Mouse (Mus musculus) E14TG2a.4 (cell line): ENCODE measurements at regions not wholly inside any gene's neighbourhood (a gene's known extent, or its start where the extent isn't known, plus 50 kb on each side); places are given as distances from the start of the nearest gene placed in this dataset.
"Not testable (repeated sequence)": the region's sequence is repeated elsewhere in the genome, so short reads cannot be mapped to it uniquely, and the experiment has no call there.

Experiments
- H3K27me3 ChIP-seq: 2 replicates; pipeline ENCODE4 v1.6.1; 2014; ENCODE audit warnings: low read length, control low read depth; ENCODE audit not compliant: insufficient read depth
- H3K36me3 ChIP-seq: 2 replicates; pipeline ENCODE4 v1.6.1; 2014; ENCODE audit warnings: low read length, control low read depth; ENCODE audit not compliant: insufficient read depth
- H3K4me1 ChIP-seq: replicated peaks from 2 replicates; pipeline ENCODE4 v1.6.1; 2014; ENCODE audit warnings: low read depth, low read length, control low read depth
- H3K4me3 ChIP-seq: replicated peaks from 2 replicates; pipeline ENCODE4 v1.5.1; 2014; ENCODE audit warnings: mild to moderate bottlenecking, low read length
- H3K9me3 ChIP-seq: 2 replicates; pipeline ENCODE4 v1.6.1; 2014; ENCODE audit warnings: low read length, control low read depth
- CTCF ChIP-seq: conservative IDR thresholded peaks from 2 replicates; pipeline ENCODE4 v1.5.1; 2014; ENCODE audit warnings: low read length
- NANOG ChIP-seq: IDR thresholded peaks from 2 replicates; pipeline ENCODE4 v1.6.1; 2014; ENCODE audit warnings: borderline replicate concordance, low read length, mixed read lengths
- POU5F1 ChIP-seq: IDR thresholded peaks from 2 replicates; pipeline ENCODE4 v1.6.1; 2014; ENCODE audit warnings: low read length, borderline replicate concordance

DNA sequence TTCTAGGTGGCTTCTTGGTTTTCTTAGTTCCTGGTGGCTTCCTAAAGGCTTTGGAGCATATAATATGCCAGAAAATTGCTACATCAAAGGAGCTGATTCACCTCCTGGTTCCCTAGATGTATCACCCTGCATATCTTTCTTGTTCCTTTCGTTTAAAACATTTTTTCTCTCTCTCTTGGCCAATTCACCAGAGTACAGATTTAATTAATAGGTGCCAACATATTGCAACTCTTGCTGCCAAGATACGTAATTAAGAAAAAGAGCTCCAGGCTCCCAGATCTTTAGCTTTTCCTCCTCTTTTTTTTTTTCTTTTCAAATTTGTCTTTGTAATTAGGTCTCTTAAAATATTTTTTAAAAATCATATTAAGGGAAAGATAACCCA lies 1714.4 kb upstream of the 5930422O12Rik start:
- Histone ChIP-seq H3K4me1 (no peaks in the 10 kb centered on the region), H3K36me3 (no peaks in the 10 kb centered on the region), H3K9me3 (no peaks in the 10 kb centered on the region), H3K4me3 (no peak overlapping the region), H3K27me3 (no peaks in the 10 kb centered on the region)
- TF ChIP-seq CTCF (no peak), POU5F1 (no peak), NANOG (no peak)

DNA sequence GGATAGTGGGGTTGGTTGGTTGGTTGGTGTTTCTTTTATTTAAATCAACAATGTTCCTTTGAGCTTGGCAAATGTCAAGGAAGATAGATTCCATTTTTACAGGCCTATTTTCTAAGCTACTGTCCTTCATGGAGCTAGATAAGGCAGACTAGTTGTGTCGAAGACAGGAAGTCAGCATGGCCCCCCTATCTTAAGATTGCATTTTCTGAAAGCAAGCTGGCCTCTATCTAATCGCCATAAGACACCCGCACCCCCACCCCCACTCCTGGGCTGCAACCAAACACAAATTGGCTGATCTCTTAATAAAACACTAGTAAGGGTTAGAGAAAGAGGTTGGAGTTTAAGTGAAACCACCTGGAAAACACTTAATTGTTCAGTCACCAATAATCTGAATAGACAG lies 1708.5 kb upstream of the 5930422O12Rik start:
- no peak for TF ChIP-seq POU5F1
- TF ChIP-seq CTCF = no peak
- no peak for TF ChIP-seq NANOG
- Histone ChIP-seq H3K27me3 (no peaks in the 10 kb centered on the region), H3K4me1 (no peaks in the 10 kb centered on the region), H3K36me3 (no peaks in the 10 kb centered on the region), H3K4me3 (no peak overlapping the region), H3K9me3 (no peaks in the 10 kb centered on the region)

DNA sequence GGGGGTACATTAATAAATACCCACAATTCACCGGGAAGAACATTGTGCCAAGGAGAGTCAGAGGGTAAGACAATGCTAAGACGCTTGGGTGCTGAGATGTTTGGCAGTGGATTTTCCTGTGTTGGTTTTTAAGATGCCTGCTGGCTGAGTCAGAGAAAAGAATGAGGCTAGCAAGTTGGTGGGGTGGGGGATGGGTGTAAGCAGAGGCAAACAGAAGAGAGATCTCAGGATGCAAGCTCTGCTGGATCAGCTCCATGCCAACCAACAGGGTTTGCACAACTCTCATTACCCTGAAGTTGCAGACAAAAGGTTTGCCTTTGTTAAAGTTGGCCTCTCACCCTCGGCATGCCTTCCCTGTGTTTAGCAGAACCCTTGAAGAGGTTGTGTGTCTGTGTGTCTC lies 1707.9 kb upstream of the 5930422O12Rik start:
- Histone ChIP-seq H3K27me3 (no peaks in the 10 kb centered on the region), H3K4me1 (no peaks in the 10 kb centered on the region), H3K4me3 (no peak overlapping the region), H3K36me3 (no peaks in the 10 kb centered on the region), H3K9me3 (no peaks in the 10 kb centered on the region)
- TF ChIP-seq NANOG (no peak), POU5F1 (no peak), CTCF (no peak)

DNA sequence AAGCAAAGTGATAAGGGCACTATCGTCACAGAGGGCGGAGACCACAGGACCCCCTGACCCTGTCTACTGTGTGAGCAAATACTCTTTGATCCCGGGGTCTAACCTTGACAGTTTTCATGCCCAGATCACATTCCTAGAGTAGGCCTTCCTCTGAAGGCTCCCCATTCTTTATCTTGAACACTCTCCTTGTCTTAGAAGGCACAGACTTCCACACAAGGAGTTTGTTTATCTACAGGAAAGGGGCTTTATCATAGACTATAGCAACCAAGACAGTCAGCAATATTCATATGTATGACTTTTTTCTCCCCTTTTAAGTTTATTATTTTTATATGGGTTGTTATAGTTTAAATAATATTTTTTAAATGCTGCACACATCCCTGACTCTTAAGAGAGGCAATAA lies 1703.1 kb upstream of the 5930422O12Rik start:
- Histone ChIP-seq H3K36me3 (no peaks in the 10 kb centered on the region), H3K4me1 (no peaks in the 10 kb centered on the region), H3K4me3 (no peak overlapping the region), H3K27me3 (no peaks in the 10 kb centered on the region), H3K9me3 (no peaks in the 10 kb centered on the region)
- TF ChIP-seq CTCF (no peak), POU5F1 (no peak), NANOG (no peak)

DNA sequence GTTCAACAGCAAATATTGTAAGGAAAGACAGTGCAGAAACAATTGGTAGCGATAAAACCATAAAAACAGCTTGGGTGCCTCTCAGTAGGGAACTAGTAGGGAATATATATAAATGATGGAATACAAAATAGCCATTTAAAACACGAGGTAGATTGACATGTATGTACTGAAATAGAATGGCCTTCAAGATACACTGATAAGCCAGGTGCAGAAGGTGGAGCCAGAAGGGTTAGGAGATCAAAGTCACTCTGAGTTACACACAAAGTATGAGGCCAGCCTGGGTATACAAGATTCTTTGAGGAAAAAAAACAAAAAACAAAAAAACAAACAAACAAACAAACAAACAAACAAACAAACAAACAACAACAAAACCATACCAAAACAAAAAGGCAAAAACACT lies 1692.9 kb upstream of the 5930422O12Rik start:
- TF ChIP-seq CTCF = no peak
- TF ChIP-seq NANOG = no peak
- no peak for TF ChIP-seq POU5F1
- H3K9me3 ChIP-seq = no peaks in the 10 kb centered on the region
- no peaks in the 10 kb centered on the region for H3K27me3 ChIP-seq
- no peaks in the 10 kb centered on the region for H3K4me1 ChIP-seq
- no peaks in the 10 kb centered on the region for H3K36me3 ChIP-seq
- no peak overlapping the region for H3K4me3 ChIP-seq

DNA sequence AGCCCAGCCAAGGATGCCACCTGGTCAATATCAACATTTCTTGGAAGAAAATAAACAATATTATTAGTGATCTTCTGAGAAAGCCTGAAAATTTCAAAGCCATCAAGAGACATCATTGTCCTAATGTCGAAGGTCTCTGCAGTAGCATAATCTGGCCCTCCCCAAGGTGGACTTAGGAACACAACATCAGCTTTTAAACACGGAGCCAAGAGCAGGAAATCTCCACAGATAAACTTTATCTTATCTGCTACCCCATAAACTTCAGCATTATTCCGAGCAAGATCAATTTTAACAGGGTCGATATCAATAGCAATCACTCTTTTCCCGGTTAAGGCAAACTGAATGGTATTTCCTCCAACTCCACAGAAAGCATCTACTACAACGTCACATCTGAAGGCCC lies 1691.2 kb upstream of the 5930422O12Rik start:
- H3K36me3 ChIP-seq, H3K9me3 ChIP-seq, H3K4me1 ChIP-seq, H3K27me3 ChIP-seq, H3K4me3 ChIP-seq: not testable (repeated sequence)

DNA sequence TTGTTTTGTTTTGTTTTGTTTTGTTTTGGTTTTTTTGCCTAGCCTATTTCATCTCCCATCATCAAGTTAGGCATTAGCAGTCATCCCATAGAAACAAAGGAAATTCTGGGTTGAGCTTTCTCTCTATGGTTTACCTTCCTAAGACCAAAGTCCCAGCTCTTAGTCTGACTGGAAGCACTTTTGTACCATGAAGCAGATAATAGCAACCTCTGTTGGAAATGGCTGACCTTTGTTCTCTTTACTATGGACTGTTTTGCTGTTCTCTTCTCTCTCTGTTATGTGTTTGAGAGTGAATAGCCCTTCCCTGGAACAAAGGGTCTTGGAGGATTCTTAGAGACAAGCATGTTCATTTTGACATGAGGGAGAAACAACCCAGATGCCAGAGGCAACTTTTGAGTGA lies 1681.7 kb upstream of the 5930422O12Rik start:
- Histone ChIP-seq H3K27me3 (no peaks in the 10 kb centered on the region), H3K36me3 (no peaks in the 10 kb centered on the region), H3K9me3 (peaks cover 7% of the 10 kb centered on the region; the same call in 1 of the 2 replicates), H3K4me3 (no peak overlapping the region), H3K4me1 (no peaks in the 10 kb centered on the region)
- no peak for TF ChIP-seq POU5F1
- no peak for TF ChIP-seq NANOG

DNA sequence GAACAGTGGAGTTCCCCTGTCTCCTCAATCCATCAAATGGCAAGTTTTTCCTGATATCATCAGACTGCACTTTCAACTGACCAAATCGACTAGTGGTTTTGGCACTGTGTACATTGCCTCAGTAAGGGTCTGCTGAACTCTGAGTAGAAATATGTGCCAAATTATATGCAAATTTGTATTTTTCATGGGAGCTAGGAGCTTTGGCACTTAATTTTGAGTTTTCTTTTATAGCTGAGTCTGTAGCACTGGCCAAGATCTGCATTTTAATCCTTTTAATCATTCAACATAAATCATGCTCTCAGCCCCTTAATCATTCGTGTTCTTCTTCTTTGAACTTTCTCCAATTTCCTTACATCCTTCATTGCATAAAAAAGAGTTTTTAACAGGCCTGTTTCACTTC lies 1678.5 kb upstream of the 5930422O12Rik start:
- no peaks in the 10 kb centered on the region for H3K27me3 ChIP-seq
- 0 out of 2 replicates have a peak, but pooled peaks cover 3% of the 10 kb centered on the region for H3K9me3 ChIP-seq
- TF ChIP-seq CTCF = no peak
- no peak for TF ChIP-seq POU5F1
- TF ChIP-seq NANOG = no peak
- H3K4me3 ChIP-seq = no peak overlapping the region
- H3K36me3 ChIP-seq = no peaks in the 10 kb centered on the region
- H3K4me1 ChIP-seq = no peaks in the 10 kb centered on the region

DNA sequence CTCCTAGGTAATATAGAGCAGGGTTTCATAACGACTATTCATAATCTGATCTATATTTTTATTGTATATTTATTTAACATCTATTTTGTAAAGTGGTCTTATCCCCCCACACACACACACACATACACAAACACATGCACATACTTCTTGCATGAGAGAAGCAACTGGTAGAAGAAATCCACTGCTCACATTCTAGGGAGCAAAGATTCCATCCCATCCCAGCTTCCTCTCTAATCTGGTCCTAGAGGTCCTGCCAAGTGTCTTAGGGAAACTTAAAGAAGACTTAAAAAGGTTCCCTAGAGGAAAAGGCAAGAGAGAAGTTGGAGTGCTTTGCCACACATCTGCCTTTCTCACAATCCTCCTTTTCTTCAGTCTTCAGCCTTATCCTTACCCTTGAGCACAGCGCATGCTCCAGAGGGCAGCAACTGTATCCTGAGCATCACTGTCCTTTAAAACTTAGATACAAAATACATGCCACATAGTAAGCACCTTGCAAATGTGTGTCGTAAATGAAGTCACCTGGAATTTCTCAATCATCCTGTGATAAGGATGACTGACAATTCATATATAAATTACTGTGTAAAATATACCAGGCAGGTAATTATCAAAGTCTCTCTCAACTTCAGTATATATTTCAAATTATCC lies 1677.9 kb upstream of the 5930422O12Rik start:
- Histone ChIP-seq H3K4me3 (no peak overlapping the region), H3K27me3 (no peaks in the 10 kb centered on the region), H3K4me1 (no peaks in the 10 kb centered on the region), H3K9me3 (0 out of 2 replicates have a peak, but pooled peaks cover 3% of the 10 kb centered on the region), H3K36me3 (no peaks in the 10 kb centered on the region)
- TF ChIP-seq CTCF = no peak
- no peak for TF ChIP-seq NANOG
- TF ChIP-seq POU5F1 = no peak
